Mouse (Mus musculus): ENCODE measurements around the gene Spag4.

The Spag4 gene

DNA sequence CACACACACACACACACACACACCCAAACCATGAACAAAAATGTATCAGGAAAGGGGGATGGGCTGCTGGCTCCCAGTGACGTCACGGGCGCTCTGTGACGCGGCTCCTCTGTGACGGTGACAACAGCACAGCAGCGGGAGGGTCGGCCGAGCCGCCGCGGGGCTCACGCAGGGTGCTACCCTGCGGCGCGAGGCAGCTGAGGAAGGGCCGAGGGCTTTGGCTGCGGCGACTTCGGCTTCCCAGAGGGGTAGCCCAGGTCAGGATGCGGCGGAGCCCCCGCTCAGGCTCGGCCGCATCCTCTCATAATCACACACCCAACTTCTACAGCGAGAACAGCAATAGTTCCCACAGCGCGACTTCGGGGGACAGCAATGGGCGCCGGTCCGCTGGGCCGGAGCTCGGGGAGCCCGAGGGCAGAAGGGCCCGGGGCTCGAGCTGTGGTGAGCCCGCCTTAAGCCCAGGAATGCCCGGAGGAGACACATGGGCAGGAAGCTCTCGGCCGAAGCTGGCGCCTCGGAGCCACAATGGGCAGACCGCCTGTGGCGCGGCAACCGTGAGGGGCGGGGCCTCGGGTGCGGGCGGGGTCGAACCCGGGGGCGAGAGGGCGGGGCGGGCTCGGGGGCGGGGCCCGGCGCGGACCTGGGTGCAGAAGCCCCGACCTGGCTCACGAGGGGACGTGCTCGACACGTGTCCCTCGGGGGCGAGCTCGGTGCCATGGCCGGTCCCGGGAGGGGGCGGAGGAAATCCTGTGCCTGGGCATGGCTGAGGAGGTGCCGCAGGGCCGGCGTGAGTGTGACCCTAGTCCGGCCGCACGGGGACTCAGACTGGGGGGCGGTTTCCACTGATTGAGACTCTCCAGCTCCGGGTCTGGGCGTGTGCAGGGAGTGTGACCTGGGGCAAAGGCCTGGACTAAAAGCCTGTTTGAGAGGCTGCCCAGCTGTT, at the start of gene Spag4:
Gene Spag4, plus strand, starts transcription at position 77 of the 943 bp plus-strand sequence.
- DNase-seq (ENCODE audit: low spot score) = peak; percentile 74

DNA sequence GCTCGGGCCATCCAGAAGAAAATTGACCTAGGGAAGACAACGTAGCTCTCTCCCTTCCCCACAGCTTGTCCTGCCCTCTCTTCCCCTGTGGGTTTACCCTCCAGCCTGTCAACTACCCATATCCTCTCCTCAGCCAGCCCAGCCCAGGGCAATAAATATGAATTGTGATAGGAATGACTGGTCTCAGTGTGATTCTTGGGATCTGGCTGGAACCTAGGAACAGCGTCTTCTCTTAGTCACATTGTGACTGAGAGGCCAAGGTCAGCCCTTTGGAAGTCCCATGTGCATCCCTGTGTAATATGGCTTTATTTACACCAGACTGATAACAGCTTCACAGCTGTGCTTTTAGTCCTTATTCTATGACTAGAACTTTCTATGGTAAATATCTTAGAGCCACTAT, 46.9 kb upstream of the Spag4 start:
- no peak for DNase-seq (ENCODE audit: low spot score)

DNA sequence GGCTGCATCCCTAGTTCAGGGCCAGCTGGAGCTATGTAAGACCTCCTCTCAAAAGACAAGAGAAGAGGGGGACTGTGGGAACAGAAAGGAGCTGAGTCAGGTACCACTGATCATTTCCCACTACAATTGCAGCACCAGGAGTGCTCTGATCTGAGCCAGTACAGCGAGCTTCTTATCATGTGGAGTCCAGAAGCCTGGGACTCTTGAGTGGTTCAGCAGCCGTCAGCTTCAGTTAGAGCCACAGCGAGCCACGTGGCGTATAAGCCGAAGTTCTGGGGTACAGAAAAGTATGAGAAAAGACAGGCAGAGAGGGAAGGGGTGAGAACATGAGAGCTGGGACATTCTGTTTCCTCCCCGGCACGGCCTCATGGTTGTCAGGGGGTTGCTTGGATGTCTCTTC, 43.8 kb upstream of the Spag4 start:
- no peak for DNase-seq (ENCODE audit: low spot score)

DNA sequence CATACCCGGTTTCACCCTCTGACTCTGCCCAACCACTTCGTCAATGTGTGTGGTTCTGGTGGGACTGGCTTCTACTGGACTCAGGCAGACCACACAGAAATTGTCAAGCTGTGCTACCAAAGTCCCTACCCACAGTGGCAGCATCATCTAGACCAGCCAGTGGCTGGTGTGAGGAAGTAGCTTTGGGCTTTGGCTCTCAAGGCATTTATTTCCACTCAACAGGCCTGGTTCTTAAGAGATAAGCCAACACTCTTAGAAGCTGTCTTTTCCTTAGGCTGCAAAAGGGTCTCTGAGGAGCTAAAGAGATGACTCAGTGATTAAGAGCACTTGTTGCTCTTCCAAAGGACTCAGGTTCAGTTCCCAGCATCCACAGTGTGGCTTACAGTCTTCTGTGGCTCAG, 43.2 kb upstream of the Spag4 start:
- DNase-seq (ENCODE audit: low spot score) = no peak

DNA sequence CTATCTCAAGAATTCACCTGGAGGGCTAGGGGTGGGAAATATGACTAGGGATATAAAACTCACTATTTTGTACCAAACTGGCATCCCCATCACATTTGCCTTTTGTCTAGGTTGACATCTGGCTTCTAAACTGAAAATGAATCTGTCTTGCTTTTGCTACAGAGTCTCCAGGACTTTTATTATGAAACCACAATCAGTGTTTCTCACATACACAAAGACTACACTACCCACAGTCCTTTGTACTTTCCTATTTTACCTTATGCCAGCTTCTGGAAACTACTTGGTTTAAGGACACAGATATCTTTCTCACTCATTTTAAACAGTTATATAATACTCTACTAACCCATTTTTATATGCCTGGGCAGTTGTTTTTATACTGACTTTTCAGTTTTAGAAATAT, 39.5 kb upstream of the Spag4 start:
- DNase-seq (ENCODE audit: low spot score) = peak; percentile 67

DNA sequence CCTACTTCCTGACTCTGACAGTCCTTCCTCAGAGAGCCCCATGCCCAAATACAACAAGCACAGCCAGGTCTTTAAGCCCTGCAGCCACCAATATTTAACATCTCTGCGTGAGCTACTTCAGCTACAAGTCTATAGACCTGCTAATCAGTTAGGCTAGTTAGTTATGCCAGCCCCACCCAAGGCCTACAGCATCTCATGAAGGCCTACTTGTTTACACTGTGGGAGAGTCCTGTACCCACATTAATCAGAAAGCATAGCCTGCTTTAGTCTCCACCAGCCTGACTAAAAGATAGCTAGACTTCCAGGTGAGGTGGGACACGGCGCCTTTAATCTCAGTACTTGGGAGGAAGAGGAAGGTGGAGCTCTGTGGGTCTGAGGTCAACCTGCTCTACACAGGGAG, 25.6 kb upstream of the Spag4 start:
- no peak for DNase-seq (ENCODE audit: low spot score)

GRCm38 (mm10) chr2:156042903-156043302, 22.1 kb upstream of the Spag4 start:
- no peak for DNase-seq (ENCODE audit: low spot score)

GRCm38 (mm10) chr2:156047929-156048328, 17.0 kb upstream of the Spag4 start:
- DNase-seq (ENCODE audit: low spot score) = no peak

DNA sequence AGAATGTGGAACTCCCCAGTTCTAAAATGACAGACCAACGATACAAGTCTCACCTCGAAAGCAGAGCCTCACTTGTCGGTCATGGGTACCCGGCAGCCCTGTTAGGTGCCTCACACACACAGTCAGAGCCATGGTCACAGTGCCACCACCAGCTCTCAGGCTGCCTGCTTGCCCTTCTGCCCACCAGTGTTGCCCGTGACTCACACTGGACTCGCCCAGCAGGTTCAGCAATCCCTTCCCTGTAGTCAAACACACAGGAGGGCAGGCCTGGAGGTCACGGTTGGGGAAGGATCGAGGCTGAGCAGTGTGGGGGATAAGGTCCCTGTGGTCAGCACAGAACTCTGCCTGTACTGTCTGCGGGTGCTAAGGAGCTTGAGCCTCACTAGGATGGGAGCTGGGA, 12.2 kb upstream of the Spag4 start, which contains the start of gene Fer1l4:
Gene Fer1l4, minus strand, starts transcription at position 132 of the 400 bp plus-strand sequence.
- DNase-seq (ENCODE audit: low spot score) = no peak

DNA sequence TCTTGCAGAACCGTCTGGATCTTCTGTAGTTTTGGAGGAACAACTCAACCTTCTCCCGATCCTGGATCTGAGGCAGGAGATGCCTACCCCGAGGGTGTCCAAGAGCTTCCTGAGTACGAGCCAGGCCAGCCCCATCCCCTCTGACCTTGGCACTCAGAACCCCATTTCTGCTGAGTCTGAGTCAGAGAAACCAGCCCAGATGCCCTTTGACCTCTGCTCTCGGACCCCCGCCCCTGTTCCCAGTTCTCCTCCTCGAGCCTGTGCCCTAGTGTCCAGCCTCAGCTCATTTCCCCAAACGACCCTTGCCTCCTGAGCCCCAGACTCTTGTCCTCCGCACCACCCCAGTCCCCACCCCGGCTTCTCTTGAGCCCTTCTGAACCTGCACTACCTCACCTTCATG, 1.2 kb downstream of the Spag4 start:
- DNase-seq (ENCODE audit: low spot score) = no peak

DNA sequence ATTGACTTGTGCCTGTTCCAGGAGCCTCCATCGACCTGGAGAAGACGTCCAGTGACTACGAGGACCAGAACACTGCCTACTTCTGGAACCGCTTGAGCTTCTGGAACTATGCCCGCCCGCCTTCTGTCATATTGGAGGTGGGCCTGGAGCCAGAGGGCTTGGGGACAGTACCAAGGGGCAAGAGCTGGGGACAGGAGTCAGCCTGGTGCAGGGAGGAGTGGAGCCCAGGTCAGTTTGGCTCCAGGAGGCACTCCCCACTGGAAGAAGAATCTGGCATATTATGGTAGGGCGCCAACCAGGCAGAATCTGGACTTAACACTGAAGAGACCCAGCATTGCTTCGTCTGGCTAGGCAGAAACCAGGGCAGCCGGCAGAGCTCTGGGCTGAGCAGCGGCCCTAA, 2.9 kb downstream of the Spag4 start:
- DNase-seq (ENCODE audit: low spot score) = no peak

DNA sequence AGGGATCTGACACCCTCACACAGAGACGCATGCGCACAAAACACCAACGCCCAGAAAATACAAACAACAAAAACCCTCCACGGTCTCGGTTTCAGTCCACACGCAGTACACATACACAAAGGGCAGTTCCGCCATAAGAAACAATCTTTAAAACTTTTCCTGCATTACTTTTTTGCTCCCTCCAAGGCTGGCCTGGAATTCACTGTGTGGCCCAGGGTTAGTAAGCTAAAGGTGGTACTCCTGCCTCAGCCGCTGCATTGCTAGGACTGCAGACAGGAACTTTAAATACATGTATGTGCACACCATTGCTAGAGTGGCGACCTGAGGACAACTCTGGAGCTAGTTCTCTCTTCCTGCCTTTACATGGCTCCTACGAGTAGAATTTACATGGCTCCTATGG, 6.3 kb downstream of the Spag4 start:
- DNase-seq (ENCODE audit: low spot score) = no peak

- DNase-seq (ENCODE audit: low spot score) = no peak
Observed at GRCm38 (mm10) chr2:156073725-156074124, 8.8 kb downstream of the Spag4 start.

GRCm38 (mm10) chr2:156077461-156077860, 12.5 kb downstream of the Spag4 start:
- no peak for DNase-seq (ENCODE audit: low spot score)

DNA sequence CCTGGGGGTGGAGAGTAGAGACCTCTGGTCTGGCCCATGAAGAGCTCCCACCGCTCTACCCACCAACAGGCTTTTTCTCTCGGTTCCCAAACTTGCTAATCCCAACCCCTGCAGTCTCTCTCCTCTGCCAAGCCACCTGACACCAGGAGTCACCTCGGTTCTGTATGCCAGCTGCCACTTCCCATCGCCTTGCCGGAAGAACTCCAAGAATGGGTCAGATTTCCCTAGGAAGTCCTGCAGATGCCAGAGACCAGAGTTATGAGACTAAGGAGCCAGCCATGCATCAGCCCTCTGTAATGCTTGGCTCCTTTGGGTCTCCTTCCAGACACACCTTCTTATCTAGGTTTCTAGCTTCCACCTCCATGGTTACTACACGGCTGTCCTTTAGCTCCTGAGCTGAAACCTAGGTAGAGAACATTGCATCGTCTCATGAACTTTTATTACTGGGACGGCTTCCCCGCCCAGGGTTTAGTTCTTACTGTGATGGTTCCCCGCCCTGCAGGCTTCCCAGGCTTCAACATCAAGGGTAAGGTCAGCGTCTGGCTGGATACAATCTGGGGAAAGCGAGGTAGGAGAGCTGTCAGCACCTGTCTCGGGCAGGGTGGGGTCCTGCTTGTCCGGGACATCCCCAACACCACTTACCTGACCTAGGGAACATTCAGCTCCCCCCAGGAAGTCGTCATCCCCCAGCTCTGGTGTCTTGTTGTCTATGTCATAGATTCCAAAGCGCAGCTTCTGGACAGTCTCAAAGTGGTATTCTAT, 13.6 kb downstream of the Spag4 start:
- DNase-seq (ENCODE audit: low spot score) = no peak

DNA sequence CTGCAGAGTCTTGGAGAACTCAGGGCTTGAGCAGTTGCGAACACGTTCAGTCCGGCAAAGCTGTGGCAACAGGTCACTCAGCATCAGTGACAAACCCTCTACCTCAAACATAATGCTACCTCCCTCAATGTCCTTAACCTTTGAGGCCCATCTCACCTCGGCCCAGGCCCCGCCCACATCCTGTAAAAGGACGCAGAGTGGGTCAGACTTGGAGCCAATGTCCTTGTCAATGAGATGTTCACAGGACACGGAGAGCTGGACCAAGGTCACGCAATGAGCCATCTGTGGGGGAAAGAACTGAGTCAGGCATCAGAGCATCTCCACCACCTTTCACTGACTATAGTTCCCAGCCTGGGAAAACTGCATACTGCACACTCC, 14.2 kb downstream of the Spag4 start:
- DNase-seq (ENCODE audit: low spot score) = no peak

DNA sequence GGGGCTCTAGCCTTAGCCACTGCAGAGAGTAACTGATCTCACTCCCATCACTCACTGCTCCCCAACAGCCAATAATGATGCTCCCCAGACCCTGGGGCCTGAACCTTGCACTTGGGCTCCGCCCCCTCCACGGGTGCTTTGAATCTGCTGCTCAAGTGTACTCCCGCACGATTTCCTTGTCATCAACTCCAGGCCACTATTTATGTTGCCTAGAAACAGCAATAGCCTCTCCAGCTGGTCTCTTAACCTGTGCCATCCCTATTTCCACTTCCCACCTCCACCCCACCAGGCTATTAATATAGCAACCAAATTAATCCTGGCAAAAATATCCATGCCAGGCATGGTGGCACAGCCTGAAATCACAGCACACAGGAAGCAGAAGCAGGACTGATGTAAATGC, 14.7 kb downstream of the Spag4 start:
- no peak for DNase-seq (ENCODE audit: low spot score)

DNA sequence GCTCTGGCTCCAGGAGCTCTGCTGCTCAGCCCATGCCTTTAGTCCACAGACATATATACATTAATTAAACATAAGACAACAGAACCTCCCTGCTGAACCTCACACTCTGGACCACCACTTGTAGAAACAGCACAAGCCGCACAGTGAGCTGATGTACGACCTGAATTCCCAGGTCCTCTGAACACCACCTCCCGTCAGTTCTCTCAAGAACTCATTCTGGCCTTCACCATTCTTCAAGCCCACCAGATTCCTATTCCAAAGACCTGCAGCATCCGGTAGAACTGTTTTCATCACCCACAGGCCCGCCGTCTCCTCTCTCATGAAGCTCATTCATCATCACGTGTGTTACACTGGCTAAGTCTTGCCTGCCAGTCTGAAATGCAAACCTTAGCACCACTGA, 15.4 kb downstream of the Spag4 start:
- no peak for DNase-seq (ENCODE audit: low spot score)

DNA sequence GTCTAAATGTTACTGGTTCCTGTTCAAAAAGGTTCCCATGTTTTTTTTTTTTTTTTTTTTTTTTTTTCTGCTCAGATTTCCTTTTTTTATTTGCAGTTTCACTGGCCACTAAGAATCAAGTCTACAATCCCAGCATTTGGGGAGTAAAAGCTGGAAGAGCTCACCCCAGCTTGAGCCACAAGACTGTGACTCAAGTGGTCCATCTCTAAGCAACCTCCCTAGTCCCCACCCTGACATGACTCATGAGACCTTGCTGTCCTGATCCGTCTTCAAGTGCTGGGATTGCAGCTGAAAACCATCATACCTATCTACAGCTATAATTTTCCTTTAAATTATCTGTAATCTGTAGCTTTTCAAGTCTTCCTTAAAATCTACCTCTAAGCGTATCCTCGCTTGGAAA, 19.6 kb downstream of the Spag4 start:
- DNase-seq (ENCODE audit: low spot score) = no peak

GRCm38 (mm10) chr2:156087391-156088110, 22.6 kb downstream of the Spag4 start:
- no peak for DNase-seq (ENCODE audit: low spot score)

- DNase-seq (ENCODE audit: low spot score) = peak; percentile 7
Observed at GRCm38 (mm10) chr2:156089799-156090198, 24.8 kb downstream of the Spag4 start.

DNA sequence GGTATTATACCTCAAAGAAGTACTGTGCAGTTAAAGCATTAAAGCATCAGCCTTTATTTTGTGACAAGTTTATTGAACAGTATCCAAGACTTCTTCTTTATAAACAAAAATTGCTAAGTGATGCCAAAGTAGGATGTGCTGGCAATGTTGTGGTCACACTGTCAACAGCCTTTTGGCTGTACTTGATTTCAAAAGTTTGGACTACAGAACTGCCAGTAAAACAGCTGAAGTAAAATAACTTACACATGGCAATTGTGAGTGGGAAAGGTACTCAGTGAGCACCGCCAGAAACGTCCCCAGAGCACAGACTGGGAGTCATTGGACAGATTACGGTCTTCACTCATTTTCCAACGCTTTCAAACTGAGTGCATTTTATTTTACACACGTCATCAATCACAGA, 27.0 kb downstream of the Spag4 start:
- peak; percentile 67 for DNase-seq (ENCODE audit: low spot score)
